Mouse (Mus musculus) spleen, adult 12 weeks (tissue): Measurements from ENCODE around the gene Nol10.

Experiments
- DNase-seq: peaks from one replicate; pipeline ENCODE4 v3.0.0; 2022; ENCODE audit warnings: low spot score

The Nol10 gene

GRCm38 (mm10) chr12:17362316-17362715, 14.1 kb downstream of the Nol10 start:
- no peak for DNase-seq

- DNase-seq = no peak
Observed at GRCm38 (mm10) chr12:17366981-17367380, 18.7 kb downstream of the Nol10 start.

- DNase-seq = no peak
Observed at GRCm38 (mm10) chr12:17369111-17369510, 20.9 kb downstream of the Nol10 start.

GRCm38 (mm10) chr12:17369551-17370325, 21.5 kb downstream of the Nol10 start:
- no peak for DNase-seq

- no peak for DNase-seq
Observed at GRCm38 (mm10) chr12:17371589-17372235, 23.5 kb downstream of the Nol10 start.

GRCm38 (mm10) chr12:17372696-17373095, 24.4 kb downstream of the Nol10 start:
- DNase-seq = no peak

- DNase-seq = no peak
Observed at GRCm38 (mm10) chr12:17373470-17373975, 25.3 kb downstream of the Nol10 start.

GRCm38 (mm10) chr12:17375243-17375642, 27.0 kb downstream of the Nol10 start:
- no peak for DNase-seq

GRCm38 (mm10) chr12:17376521-17376920, 28.3 kb downstream of the Nol10 start:
- DNase-seq = no peak

GRCm38 (mm10) chr12:17380991-17381390, 32.7 kb downstream of the Nol10 start:
- DNase-seq = no peak

GRCm38 (mm10) chr12:17382759-17383158, 34.5 kb downstream of the Nol10 start:
- no peak for DNase-seq

GRCm38 (mm10) chr12:17386896-17387295, 38.6 kb downstream of the Nol10 start:
- no peak for DNase-seq

- DNase-seq = no peak
Observed at GRCm38 (mm10) chr12:17387332-17388135, 39.3 kb downstream of the Nol10 start.

- no peak for DNase-seq
Observed at GRCm38 (mm10) chr12:17388136-17388437, 39.8 kb downstream of the Nol10 start.

- DNase-seq = no peak
Observed at GRCm38 (mm10) chr12:17390036-17390435, 41.8 kb downstream of the Nol10 start.

- no peak for DNase-seq
Observed at GRCm38 (mm10) chr12:17390510-17390909, 42.3 kb downstream of the Nol10 start.

- DNase-seq = no peak
Observed at GRCm38 (mm10) chr12:17393148-17393547, 44.9 kb downstream of the Nol10 start.

GRCm38 (mm10) chr12:17397150-17397549, 48.9 kb downstream of the Nol10 start:
- DNase-seq = no peak

- no peak for DNase-seq
Observed at GRCm38 (mm10) chr12:17401419-17401818, 53.2 kb downstream of the Nol10 start.

- no peak for DNase-seq
Observed at GRCm38 (mm10) chr12:17402116-17402515, 53.9 kb downstream of the Nol10 start.

GRCm38 (mm10) chr12:17403998-17404397, 55.7 kb downstream of the Nol10 start:
- DNase-seq = no peak

- DNase-seq = no peak
Observed at GRCm38 (mm10) chr12:17406825-17407224, 58.6 kb downstream of the Nol10 start.

- no peak for DNase-seq
Observed at GRCm38 (mm10) chr12:17408312-17408711, 60.1 kb downstream of the Nol10 start.
